Mouse (Mus musculus) erythroblast, embryonic 14.5 days (primary cell): Measurements from ENCODE around the gene Rpia.

ENCODE experiments used
- GATA1 ChIP-seq: IDR thresholded peaks from 2 replicates; pipeline ENCODE4 v1.6.1; 2012; ENCODE audit warnings: low read length, inconsistent platforms, mixed read lengths
- TAL1 ChIP-seq: IDR thresholded peaks from 3 replicates; pipeline ENCODE4 v1.6.1; 2012; ENCODE audit warnings: low read length, inconsistent platforms, mixed read lengths

DNA sequence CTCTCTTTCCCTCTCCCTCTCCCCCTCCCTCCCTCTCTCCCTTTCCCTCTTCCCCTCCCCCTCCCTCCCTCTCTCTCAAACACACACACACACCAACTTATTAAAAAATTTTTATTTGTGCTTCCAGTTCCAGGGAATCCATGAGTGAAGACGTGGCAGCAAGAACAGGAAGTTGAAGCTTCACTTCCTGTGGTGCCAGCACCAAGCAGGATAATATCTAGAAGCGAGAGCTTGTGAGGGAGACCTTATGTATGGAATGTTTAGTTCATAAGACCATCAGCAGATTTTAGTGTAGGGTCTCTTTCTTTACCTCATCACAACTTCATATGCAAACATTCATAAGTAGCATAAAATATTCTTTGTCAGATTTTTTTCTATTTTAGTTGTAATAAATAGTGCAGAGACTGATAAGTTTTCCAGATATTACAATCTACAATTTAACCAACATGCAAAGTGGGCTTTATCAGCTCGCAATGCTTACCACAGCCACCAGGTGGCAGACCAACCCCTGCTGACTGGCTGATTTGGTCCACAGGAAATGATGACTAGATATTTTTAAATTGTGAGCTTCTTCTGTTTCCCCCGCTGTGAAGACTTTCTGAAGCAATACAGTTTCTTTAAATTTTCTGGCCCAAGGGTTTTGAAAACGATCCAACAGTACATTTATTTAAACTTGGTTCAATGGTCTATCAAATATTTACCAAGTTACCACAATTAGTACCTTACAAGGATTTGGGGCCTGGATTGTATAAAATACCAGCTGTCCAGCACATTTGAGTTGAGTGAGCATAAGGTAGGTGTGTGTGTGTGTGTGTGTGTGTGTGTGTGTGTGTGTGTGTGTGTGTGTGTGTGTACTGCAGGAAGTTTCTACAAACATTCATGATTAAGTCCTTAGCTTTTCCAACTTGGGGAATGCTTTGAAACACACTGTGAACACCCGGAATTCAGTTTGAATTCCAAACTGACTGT lies 19.8 kb upstream of the Rpia start:
- TF ChIP-seq GATA1, result 0 out of 2 replicates have a peak, but pooled peaks have one; percentile 41
- no peak for TF ChIP-seq TAL1
